Mouse (Mus musculus): Measurements from ENCODE around the gene Gm16434.
"Not testable (repeated sequence)": the region's sequence is repeated elsewhere in the genome, so short reads cannot be mapped to it uniquely, and the experiment has no call there.

Gene Gm16434

DNA sequence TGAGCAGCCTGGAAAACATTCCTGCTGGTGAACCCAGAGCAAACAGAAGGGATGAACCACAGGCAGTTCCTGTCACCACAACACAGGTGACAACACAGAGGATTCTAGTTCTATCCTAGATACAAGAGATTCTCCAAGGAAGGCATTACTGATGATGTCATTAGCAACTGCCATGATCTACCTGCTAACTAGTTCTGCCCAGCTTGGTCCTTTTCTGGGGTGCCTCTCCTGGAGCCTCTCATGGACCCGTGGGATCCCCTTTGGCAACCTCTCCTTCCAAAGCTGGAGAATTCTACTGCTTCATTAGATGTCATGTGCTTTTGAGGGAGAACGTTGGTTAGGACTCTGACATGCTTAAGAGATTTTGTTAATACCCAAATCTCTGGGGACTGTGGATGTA lies at the start of gene Gm16434:
Gm16434 (minus strand) TSS at position 101 of the 400 bp plus-strand sequence.
- DNase-seq (ENCODE audit: low read depth): not testable (repeated sequence)

DNA sequence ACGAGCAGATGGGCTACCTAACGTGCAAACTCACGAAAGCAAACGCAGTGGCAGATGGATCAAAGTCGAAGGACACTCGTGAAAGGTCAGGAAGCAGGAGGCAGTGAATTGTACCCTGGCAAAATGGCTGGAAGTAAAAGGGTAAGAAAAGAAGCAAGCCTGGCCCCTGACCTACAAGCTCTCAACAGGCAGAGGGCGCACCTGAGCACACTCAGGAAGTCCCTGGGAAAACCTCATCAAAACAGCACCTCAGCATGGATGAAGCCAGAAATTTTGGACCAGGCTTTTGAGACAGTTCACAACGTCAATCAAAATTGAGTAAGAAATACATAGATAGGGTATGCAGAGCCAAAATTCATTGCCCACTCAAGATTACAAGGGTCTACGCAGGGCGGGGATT lies 49.2 kb upstream of the Gm16434 start:
- DNase-seq (ENCODE audit: low read depth): peak; percentile 55

GRCm38 (mm10) chr14:7200070-7200469 lies 5.7 kb upstream of the Gm16434 start:
- not testable (repeated sequence) for DNase-seq (ENCODE audit: low read depth)

GRCm38 (mm10) chr14:7174483-7174971 lies 19.8 kb downstream of the Gm16434 start, which contains the start of gene Gm3512:
Gene Gm3512, minus strand, starts transcription at chr14:7174533.
- peak; percentile 5 for DNase-seq (ENCODE audit: low read depth)

Data from induced T-regulatory cell, adult 2 months (primary cell).